Mouse (Mus musculus) thymus, adult 2 months (tissue): ENCODE results near the gene Btg1. TPM values are rescaled to one million over a fixed set of nuclear protein-coding genes. Genes with fewer than 3 reads are reported as not detected.

Experiments used
- DNase-seq: peaks from one replicate; pipeline ENCODE4 v3.0.0; 2021
- H3K27ac ChIP-seq: fragments of 200-500 bp; 2 replicates; pipeline ENCODE4 v1.5.1; 2012; ENCODE audit warnings: low read length, control low read depth; ENCODE audit not compliant: control insufficient read depth, insufficient read depth
- H3K27me3 ChIP-seq: fragments of 200-500 bp; 2 replicates; pipeline ENCODE4 v1.6.1; 2012; ENCODE audit warnings: mild to moderate bottlenecking, low read length, moderate library complexity, mixed read lengths; ENCODE audit not compliant: control insufficient read depth, insufficient read depth
- H3K36me3 ChIP-seq: fragments of 200-500 bp; 2 replicates; pipeline ENCODE4 v1.6.1; 2012; ENCODE audit warnings: mild to moderate bottlenecking, low read length, moderate library complexity; ENCODE audit not compliant: control insufficient read depth, insufficient read depth
- H3K4me1 ChIP-seq: fragments of 200-500 bp; replicated peaks from 2 replicates; pipeline ENCODE4 v1.6.1; 2012; ENCODE audit warnings: low read length; ENCODE audit not compliant: control insufficient read depth, insufficient read depth
- H3K4me3 ChIP-seq: fragments of 200-500 bp; 2 replicates; pipeline ENCODE4 v1.5.1; 2012; ENCODE audit warnings: mild to moderate bottlenecking, low read length, control low read depth, moderate library complexity; ENCODE audit not compliant: control insufficient read depth, insufficient read depth
- CTCF ChIP-seq: fragments of 200-500 bp; IDR thresholded peaks from 2 replicates; pipeline ENCODE4 v1.5.1; 2012; ENCODE audit warnings: mild to moderate bottlenecking, control low read depth, low read length, moderate library complexity, borderline replicate concordance; ENCODE audit not compliant: control insufficient read depth, poor library complexity, insufficient read depth; ENCODE audit errors: extremely low read depth
- POLR2A ChIP-seq: fragments of 200-500 bp; IDR thresholded peaks from 2 replicates; pipeline ENCODE4 v1.6.1; 2012; ENCODE audit warnings: mild to moderate bottlenecking, low read length, control low read depth, moderate library complexity; ENCODE audit not compliant: control insufficient read depth, poor library complexity, insufficient read depth; ENCODE audit errors: extremely low read depth
- WGBS: fragments of 180-500 bp; shearing (Covaris S2); methylation state at CpG from one replicate; pipeline ENCODE4 v1.1.7; 2018; 5-methylcytosine and 5-hydroxymethylcytosine counted together
- polyA plus RNA-seq: library from polyadenylated mRNA; depleted of rRNA; stranded (reverse); fragments of >200 nt; gene quantifications from 2 replicates; pipeline ENCODE4 v1.2.3, GENCODE M21; 2012

Gene Btg1
- polyA plus RNA-seq, 1 experiment = 78.1 TPM

DNA sequence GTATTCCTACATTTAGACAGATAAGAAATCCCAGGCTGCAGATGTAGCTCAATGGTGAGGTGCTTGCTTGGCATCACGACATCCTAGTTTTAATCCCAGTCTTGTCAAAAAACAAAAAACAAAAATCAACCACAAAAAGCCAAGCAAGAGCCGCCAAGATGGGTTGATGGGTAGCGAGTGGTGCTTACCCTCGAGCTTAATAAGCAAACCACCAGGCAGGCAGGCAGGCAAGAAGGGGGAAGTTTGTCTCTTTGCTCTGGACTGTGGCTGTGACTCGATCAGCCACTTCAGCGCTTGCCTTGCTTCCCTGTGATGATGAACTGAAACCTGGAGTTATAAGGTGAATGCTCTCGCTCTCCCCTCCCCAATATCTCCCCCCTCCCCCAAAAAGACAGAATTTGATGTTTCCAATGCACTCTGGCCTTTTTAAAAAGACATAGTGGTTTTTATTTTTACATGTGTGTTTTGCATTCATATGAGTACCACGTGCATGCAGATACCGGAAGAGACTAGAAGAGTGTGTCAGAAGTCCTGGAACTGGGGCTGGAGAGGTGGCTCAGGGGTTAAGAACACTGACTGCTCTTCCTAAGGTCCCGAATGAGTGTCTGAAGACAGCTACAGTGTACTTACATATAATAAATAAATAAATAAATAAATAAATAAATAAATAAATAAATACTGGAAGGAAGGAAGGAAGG is 21.2 kb upstream of the Btg1 start:
- no peak overlapping the region for H3K4me3 ChIP-seq

GRCm38 (mm10) chr10:96596411-96596810 is 20.4 kb upstream of the Btg1 start:
- WGBS = 98% methylated on average over 7 of the region's 7 CpGs

More for the DNA sequence above, 21.2 kb upstream of the Btg1 start:
- H3K27me3 ChIP-seq = no peaks in the 10 kb centered on the region
- H3K4me1 ChIP-seq = peaks cover 8% of the 10 kb centered on the region
- H3K36me3 ChIP-seq = no peaks in the 10 kb centered on the region
- WGBS = 46% methylated on average over 10 of the region's 10 CpGs
- DNase-seq = no peak
- no peak for TF ChIP-seq CTCF
- TF ChIP-seq POLR2A = no peak
- no peak overlapping the region for H3K27ac ChIP-seq

GRCm38 (mm10) chr10:96599641-96600040 is 17.2 kb upstream of the Btg1 start:
- Histone ChIP-seq H3K36me3 (no peaks in the 10 kb centered on the region), H3K27me3 (no peaks in the 10 kb centered on the region), H3K27ac (no peak overlapping the region), H3K4me1 (peaks cover 8% of the 10 kb centered on the region), H3K4me3 (no peak overlapping the region)
- DNase-seq = no peak
- no peak for TF ChIP-seq CTCF
- no peak for TF ChIP-seq POLR2A
- WGBS = 58% methylated on average over 5 of the region's 5 CpGs

More at GRCm38 (mm10) chr10:96596411-96596810, 20.4 kb upstream of the Btg1 start:
- TF ChIP-seq CTCF (no peak), POLR2A (no peak)
- Histone ChIP-seq H3K27me3 (no peaks in the 10 kb centered on the region), H3K27ac (no peak overlapping the region), H3K4me1 (peaks cover 8% of the 10 kb centered on the region), H3K4me3 (no peak overlapping the region), H3K36me3 (no peaks in the 10 kb centered on the region)
- DNase-seq = no peak

DNA sequence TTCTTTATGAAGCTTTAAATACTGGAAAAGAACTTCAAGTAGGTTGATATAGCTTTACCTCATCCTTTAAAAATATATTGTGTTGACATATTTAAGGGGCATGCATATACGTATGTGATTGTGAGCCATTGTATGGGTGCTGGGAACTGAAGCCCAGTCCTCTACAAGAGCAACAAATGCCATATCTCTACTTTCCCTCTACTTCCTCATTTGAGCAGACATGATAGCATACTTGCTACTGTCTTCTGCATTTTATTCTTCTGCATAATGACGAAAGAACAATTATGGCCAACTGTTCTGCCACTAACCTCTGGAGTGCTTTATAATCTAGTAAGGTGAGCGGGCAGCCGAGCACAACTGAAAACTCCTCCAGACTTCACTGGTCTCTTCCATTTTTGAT is 15.1 kb upstream of the Btg1 start:
- no peak overlapping the region for H3K27ac ChIP-seq
- WGBS = 99% methylated on average over 4 of the region's 4 CpGs
- H3K4me3 ChIP-seq = no peak overlapping the region
- H3K36me3 ChIP-seq = no peaks in the 10 kb centered on the region
- DNase-seq = no peak
- H3K4me1 ChIP-seq = peaks cover 8% of the 10 kb centered on the region
- no peaks in the 10 kb centered on the region for H3K27me3 ChIP-seq
- TF ChIP-seq CTCF = no peak
- TF ChIP-seq POLR2A = no peak

GRCm38 (mm10) chr10:96602339-96602738 is 14.5 kb upstream of the Btg1 start:
- Histone ChIP-seq H3K36me3 (no peaks in the 10 kb centered on the region), H3K4me3 (no peak overlapping the region), H3K4me1 (peaks cover 8% of the 10 kb centered on the region), H3K27me3 (no peaks in the 10 kb centered on the region), H3K27ac (no peak overlapping the region)
- TF ChIP-seq POLR2A (no peak), CTCF (no peak)
- WGBS = 51% methylated on average over 3 of the region's 3 CpGs
- DNase-seq = no peak

- no peaks in the 10 kb centered on the region for H3K36me3 ChIP-seq
- H3K4me1 ChIP-seq = peaks cover 7% of the 10 kb centered on the region
- TF ChIP-seq CTCF = no peak
- TF ChIP-seq POLR2A = no peak
- H3K4me3 ChIP-seq = no peak overlapping the region
- H3K27me3 ChIP-seq = no peaks in the 10 kb centered on the region
- 86% methylated on average over 1 of the region's 1 CpGs for WGBS
- no peak overlapping the region for H3K27ac ChIP-seq
- DNase-seq = no peak
Observed at GRCm38 (mm10) chr10:96605168-96605567, 11.6 kb upstream of the Btg1 start.
